Mouse (Mus musculus) G1E (cell line): ENCODE measurements around the gene Ctrl.

Experiments used
- CTCF ChIP-seq: IDR thresholded peaks from 2 replicates; pipeline ENCODE4 v1.5.1; 2012; ENCODE audit warnings: low read depth, low read length, inconsistent platforms, mixed read lengths
- GATA1 ChIP-seq: IDR thresholded peaks from 2 replicates; pipeline ENCODE4 v1.6.1; 2012; ENCODE audit warnings: borderline replicate concordance, low read length, inconsistent platforms, mixed read lengths
- POLR2AphosphoS5 ChIP-seq: IDR thresholded peaks from 2 replicates; pipeline ENCODE4 v1.6.1; 2012; ENCODE audit warnings: low read depth, low read length, inconsistent platforms; ENCODE audit not compliant: insufficient replicate concordance
- TAL1 ChIP-seq: conservative IDR thresholded peaks from 2 replicates; pipeline ENCODE4 v1.6.1; 2012; ENCODE audit warnings: low read depth, low read length, inconsistent platforms, mixed read lengths

- TF ChIP-seq CTCF (no peak), GATA1 (no peak), TAL1 (no peak), POLR2AphosphoS5 (no peak)
Observed at GRCm38 (mm10) chr8:105897801-105898480, 35.7 kb downstream of the Ctrl start.
